18 mouse cellular contexts compared by ENCODE assay signal in the genomic region with DNA sequence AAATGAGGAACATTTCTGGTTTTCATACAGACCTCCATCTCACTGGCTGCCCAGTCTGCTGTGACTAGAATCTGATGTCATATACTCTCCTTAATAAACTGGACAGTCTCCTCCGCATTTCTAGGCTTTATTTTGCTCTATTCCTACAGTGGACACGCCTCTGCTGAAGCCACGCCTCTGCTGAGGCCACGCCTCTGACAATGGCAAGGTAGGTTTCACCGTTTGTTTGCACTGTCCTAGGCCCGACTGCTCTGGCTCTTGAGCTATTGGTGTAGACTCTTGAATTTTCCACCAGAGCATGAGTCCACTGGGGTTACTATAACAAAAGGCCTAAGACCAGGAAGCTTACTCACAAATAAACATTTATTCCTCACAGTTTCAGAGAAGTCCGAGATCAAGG.
DNase-seq lines count a peak whose midpoint lies in the region; TF ChIP-seq lines count a peak whose summit lies in the region.
"Had no signal": no experiment of that assay in that cellular context is flagged by ENCODE, and none has a peak within 500 bp of the region (broad histone marks: within the 10 kb centered on the region; RNA-seq: fewer than 3 reads in every experiment).

No protein-coding gene starts in this region.

- H3K4me3 ChIP-seq in E14TG2a.4 (replicated peaks; ENCODE audit: low read length): peak overlapping the region; percentile 35
- H3K4me3 ChIP-seq: embryonic facial prominence, embryonic 10.5 days; embryonic facial prominence, embryonic 12.5 days; forebrain, embryonic 13.5 days had no signal

- peaks cover 43% of the 10 kb centered on the region for H3K4me1 ChIP-seq in E14TG2a.4 (replicated peaks; ENCODE audit: low read depth, low read length)
- H3K4me1 ChIP-seq: embryonic facial prominence, embryonic 12.5 days had no signal

- H3K36me3 ChIP-seq in E14TG2a.4 (ENCODE audit: insufficient read depth, low read length): no peaks in the 10 kb centered on the region
- H3K36me3 ChIP-seq: embryonic facial prominence, embryonic 10.5 days; embryonic facial prominence, embryonic 12.5 days; G1E had no signal

- H3K27me3 ChIP-seq in E14TG2a.4 (ENCODE audit: insufficient read depth, low read length): peaks cover 26% of the 10 kb centered on the region

- no peaks in the 10 kb centered on the region for H3K9me3 ChIP-seq in E14TG2a.4 (ENCODE audit: low read length)
- H3K9me3 ChIP-seq: embryonic facial prominence, embryonic 10.5 days; embryonic facial prominence, embryonic 12.5 days; forebrain, embryonic 13.5 days; G1E had no signal

- intact Hi-C loops in left cerebral cortex, postnatal 14 days (cut with DNase I): no loop called here

- no peak for TF ChIP-seq CTCF in E14TG2a.4 (conservative IDR thresholded peaks at IDR 0.05; ENCODE audit: low read length)

- peak; percentile 24 for DNase-seq in A20 (ENCODE audit: low read depth, low spot score)
- peak; percentile 79 for DNase-seq in R1 (ENCODE audit: low read depth, low spot score)
- DNase-seq in ovary, postnatal 14 days (ENCODE audit: low spot score): no peak
- no peak for DNase-seq in left cerebral cortex, postnatal 14 days (ENCODE audit: low spot score in 2 of 2)
- DNase-seq in urinary bladder, adult 18-20 months (ENCODE audit: low spot score in 2 of 2): no peak
- DNase-seq: adrenal gland, adult 2 months; adrenal gland, postnatal 10 days; adrenal gland, postnatal 25 days; cerebellum, adult 11-12 months; cerebellum, adult 2 months; cerebellum, adult 9-10 months; cerebellum, postnatal 10 days; cerebellum, postnatal 25 days had no signal

Comparison
In these comparisons a context has a peak if more than half of its experiments do, and no peak if none do; other contexts are left out.
1. DNase-seq: peak in A20 (single experiment) and R1 (single experiment); none in ovary, postnatal 14 days (single experiment), left cerebral cortex, postnatal 14 days (0 of 2) and urinary bladder, adult 18-20 months (0 of 2).